Mouse (Mus musculus) midbrain, embryonic 11.5 days (tissue): ENCODE measurements around the gene Mill2. TPM values are rescaled to one million over a fixed set of nuclear protein-coding genes. Genes with fewer than 3 reads are reported as not detected.

ENCODE experiments used
- ATAC-seq: fragments of 200-750 bp; cut with Nextera tagmentation; 2 replicates; pipeline ENCODE4 v1.8.0; 2017; ENCODE audit warnings: moderate TSS enrichment, moderate library complexity; ENCODE audit not compliant: low FRiP score
- DNase-seq: peaks from one replicate; pipeline ENCODE4 v3.0.0; 2015; ENCODE audit warnings: low spot score; ENCODE audit errors: missing footprints
- H3K27ac ChIP-seq: fragments of 300-500 bp; sonication (generic); 2 replicates; pipeline ENCODE4 v1.5.1; 2014; ENCODE audit warnings: low read depth, low read length
- H3K27me3 ChIP-seq: fragments of 300-500 bp; sonication (generic); 2 replicates; pipeline ENCODE4 v1.6.1; 2014; ENCODE audit warnings: mild to moderate bottlenecking, low read length, moderate library complexity, mixed read lengths; ENCODE audit not compliant: control insufficient read depth, insufficient read depth
- H3K36me3 ChIP-seq: fragments of 300-500 bp; sonication (generic); 2 replicates; pipeline ENCODE4 v1.6.1; 2014; ENCODE audit warnings: mild to moderate bottlenecking, low read length, moderate library complexity, mixed read lengths; ENCODE audit not compliant: control insufficient read depth, insufficient read depth
- H3K4me1 ChIP-seq: fragments of 300-500 bp; sonication (generic); 2 replicates; pipeline ENCODE4 v1.6.1; 2014; ENCODE audit warnings: low read length; ENCODE audit not compliant: control insufficient read depth, insufficient read depth
- H3K4me2 ChIP-seq: fragments of 300-500 bp; sonication (generic); 2 replicates; pipeline ENCODE4 v1.6.1; 2014; ENCODE audit warnings: mild to moderate bottlenecking, moderate library complexity
- H3K4me3 ChIP-seq: fragments of 300-500 bp; sonication (generic); 2 replicates; pipeline ENCODE4 v1.5.1; 2014; ENCODE audit warnings: low read depth, low read length
- H3K9ac ChIP-seq: fragments of 300-500 bp; sonication (generic); 2 replicates; pipeline ENCODE4 v1.6.1; 2014; ENCODE audit warnings: low read length
- H3K9me3 ChIP-seq: fragments of 300-500 bp; sonication (generic); 2 replicates; pipeline ENCODE4 v1.6.1; 2016; ENCODE audit warnings: low read length; ENCODE audit not compliant: control insufficient read depth
- WGBS: fragments of 180-500 bp; shearing (Covaris S2); extraction: QIAGEN DNeasy Blood & Tissue Kit; methylation state at CpG from one replicate; pipeline ENCODE4 v1.1.7; 2014; 5-methylcytosine and 5-hydroxymethylcytosine counted together
- polyA plus RNA-seq: library from polyadenylated mRNA; unstranded; fragments of >200 nt; fragmentation: Nextera tagmentation; extraction: Ambion mirVana; gene quantifications from 2 replicates; pipeline ENCODE4 v1.2.1, GENCODE M21; 2014

Gene Mill2
- polyA plus RNA-seq, 1 experiment from 2014 or later = 0.20 TPM

DNA sequence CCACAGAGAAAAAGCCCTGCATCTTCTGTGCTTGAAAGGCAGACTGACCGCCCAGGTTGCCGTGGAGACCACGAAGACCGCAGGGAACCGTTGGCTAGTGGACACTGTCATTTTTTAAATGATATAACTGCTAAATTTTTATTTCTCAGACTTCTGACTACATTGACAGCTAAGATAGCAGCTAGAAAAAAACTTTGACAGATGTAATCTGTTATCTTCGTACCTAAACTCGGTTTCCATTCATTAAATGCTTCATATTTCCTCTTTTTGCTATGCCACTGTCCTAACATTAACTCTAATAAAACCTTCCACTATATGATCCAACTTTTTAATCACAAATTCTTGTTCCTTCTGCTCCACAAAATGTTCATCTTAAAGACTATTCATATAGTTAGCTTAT lies 10.2 kb upstream of the Mill2 start:
- DNase-seq = no peak
- no peaks in the 10 kb centered on the region for H3K36me3 ChIP-seq
- H3K4me2 ChIP-seq = no peak overlapping the region
- no peaks in the 10 kb centered on the region for H3K27me3 ChIP-seq
- WGBS = 82% methylated on average over 7 of the region's 7 CpGs
- H3K27ac ChIP-seq = no peak overlapping the region
- ATAC-seq = no peak
- no peaks in the 10 kb centered on the region for H3K9me3 ChIP-seq
- no peaks in the 10 kb centered on the region for H3K4me1 ChIP-seq
- no peak overlapping the region for H3K9ac ChIP-seq
- H3K4me3 ChIP-seq = no peak overlapping the region

DNA sequence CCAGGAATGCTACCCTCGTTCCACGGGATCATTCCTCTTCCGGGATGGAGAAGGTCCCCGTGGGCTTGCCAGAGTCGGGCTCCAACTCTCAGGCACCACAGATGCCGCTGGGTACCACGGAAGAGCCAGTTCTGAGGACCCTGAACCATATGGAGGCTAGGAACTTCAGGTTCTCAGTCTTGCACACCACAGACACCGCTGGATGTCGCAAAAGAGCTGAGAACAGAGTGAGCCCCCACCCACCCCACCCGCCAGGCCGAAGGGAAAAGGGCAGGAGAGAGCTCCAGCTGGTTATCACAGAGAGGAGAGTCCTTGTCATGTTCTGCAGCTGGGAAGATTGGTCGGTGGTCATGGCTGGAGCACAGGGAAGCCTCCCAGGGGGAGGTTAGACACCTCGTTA lies 7.5 kb upstream of the Mill2 start:
- H3K27me3 ChIP-seq = no peaks in the 10 kb centered on the region
- no peaks in the 10 kb centered on the region for H3K36me3 ChIP-seq
- no peaks in the 10 kb centered on the region for H3K9me3 ChIP-seq
- H3K4me2 ChIP-seq = no peak overlapping the region
- H3K4me3 ChIP-seq = no peak overlapping the region
- 53% methylated on average over 13 of the region's 13 CpGs for WGBS
- H3K4me1 ChIP-seq = no peaks in the 10 kb centered on the region
- ATAC-seq (no peak), DNase-seq (no peak)
- no peak overlapping the region for H3K9ac ChIP-seq
- H3K27ac ChIP-seq = no peak overlapping the region

- Histone ChIP-seq H3K9me3 (no peaks in the 10 kb centered on the region), H3K27ac (no peak overlapping the region), H3K4me2 (peak overlapping the region; percentile 53), H3K27me3 (no peaks in the 10 kb centered on the region), H3K36me3 (no peaks in the 10 kb centered on the region), H3K9ac (peak overlapping the region; percentile 62), H3K4me3 (peak overlapping the region; percentile 27; the same call in 1 of the 2 replicates), H3K4me1 (peaks cover 3% of the 10 kb centered on the region; the same call in 1 of the 2 replicates)
- 2% methylated on average over 15 of the region's 17 CpGs for WGBS
- peak; percentile 92 for DNase-seq
- ATAC-seq = peak; percentile 78
These were observed 814 bp downstream of the Mill2 start for GRCm38 (mm10) chr7:18840386-18841173.

GRCm38 (mm10) chr7:18841174-18841567 lies 1.4 kb downstream of the Mill2 start:
- no peaks in the 10 kb centered on the region for H3K9me3 ChIP-seq
- H3K4me1 ChIP-seq = peaks cover 3% of the 10 kb centered on the region; the same call in 1 of the 2 replicates
- ATAC-seq (peak; percentile 42; the same call in 1 of the 2 replicates), DNase-seq (no peak)
- H3K36me3 ChIP-seq = no peaks in the 10 kb centered on the region
- peak overlapping the region; percentile 32 for H3K4me2 ChIP-seq
- H3K9ac ChIP-seq = no peak overlapping the region
- H3K4me3 ChIP-seq = no peak overlapping the region
- no peaks in the 10 kb centered on the region for H3K27me3 ChIP-seq
- 65% methylated on average over 1 of the region's 1 CpGs for WGBS
- no peak overlapping the region for H3K27ac ChIP-seq

GRCm38 (mm10) chr7:18844811-18845210 lies 5.0 kb downstream of the Mill2 start:
- H3K36me3 ChIP-seq = no peaks in the 10 kb centered on the region
- ATAC-seq = no peak
- DNase-seq = no peak
- H3K9me3 ChIP-seq = no peaks in the 10 kb centered on the region
- no peaks in the 10 kb centered on the region for H3K27me3 ChIP-seq
- H3K4me2 ChIP-seq = no peak overlapping the region
- H3K9ac ChIP-seq = no peak overlapping the region
- H3K4me3 ChIP-seq = no peak overlapping the region
- 55% methylated on average over 5 of the region's 5 CpGs for WGBS
- H3K4me1 ChIP-seq = peaks cover 3% of the 10 kb centered on the region; the same call in 1 of the 2 replicates
- no peak overlapping the region for H3K27ac ChIP-seq

- H3K9me3 ChIP-seq = no peaks in the 10 kb centered on the region
- no peaks in the 10 kb centered on the region for H3K4me1 ChIP-seq
- H3K9ac ChIP-seq = no peak overlapping the region
- H3K4me3 ChIP-seq = no peak overlapping the region
- ATAC-seq (no peak), DNase-seq (no peak)
- H3K27me3 ChIP-seq = no peaks in the 10 kb centered on the region
- H3K4me2 ChIP-seq = no peak overlapping the region
- H3K36me3 ChIP-seq = no peaks in the 10 kb centered on the region
- 91% methylated on average over 1 of the region's 1 CpGs for WGBS
- H3K27ac ChIP-seq = no peak overlapping the region
These were observed 8.6 kb downstream of the Mill2 start for GRCm38 (mm10) chr7:18848395-18848794.

GRCm38 (mm10) chr7:18858310-18858916 lies 18.6 kb downstream of the Mill2 start:
- Histone ChIP-seq H3K4me1 (no peaks in the 10 kb centered on the region), H3K27ac (no peak overlapping the region), H3K9me3 (no peaks in the 10 kb centered on the region), H3K9ac (no peak overlapping the region), H3K4me3 (no peak overlapping the region), H3K27me3 (no peaks in the 10 kb centered on the region), H3K4me2 (no peak overlapping the region), H3K36me3 (no peaks in the 10 kb centered on the region)
- DNase-seq (no peak), ATAC-seq (no peak)
- WGBS = 84% methylated on average over 5 of the region's 5 CpGs

- Histone ChIP-seq H3K36me3 (no peaks in the 10 kb centered on the region), H3K9me3 (no peaks in the 10 kb centered on the region), H3K4me2 (no peak overlapping the region), H3K9ac (no peak overlapping the region), H3K27ac (no peak overlapping the region), H3K4me3 (no peak overlapping the region), H3K4me1 (no peaks in the 10 kb centered on the region), H3K27me3 (no peaks in the 10 kb centered on the region)
- WGBS = 89% methylated on average over 6 of the region's 6 CpGs
- ATAC-seq (no peak), DNase-seq (no peak)
These were observed 23.0 kb downstream of the Mill2 start for GRCm38 (mm10) chr7:18862801-18863200.

DNA sequence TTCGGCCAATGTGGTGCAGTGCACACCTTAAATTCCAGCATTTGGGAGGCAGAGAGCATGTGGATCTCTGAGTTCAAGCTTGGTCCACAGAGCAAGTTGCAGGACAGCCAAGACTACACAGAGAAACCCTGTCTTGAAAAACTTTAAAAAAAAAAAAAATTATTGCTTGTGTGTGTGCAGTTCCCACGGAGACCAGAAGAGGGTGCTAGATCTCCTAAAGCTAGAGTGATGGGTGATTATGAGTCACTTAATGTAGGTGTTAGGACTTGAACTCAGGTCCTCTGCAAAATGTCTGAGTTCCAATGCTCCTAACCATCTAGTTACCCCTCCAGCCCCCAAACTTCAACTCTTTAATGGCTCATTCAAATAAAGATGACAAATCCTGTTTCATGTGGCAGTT lies 28.7 kb downstream of the Mill2 start:
- no peaks in the 10 kb centered on the region for H3K4me1 ChIP-seq
- no peak overlapping the region for H3K4me2 ChIP-seq
- H3K4me3 ChIP-seq = no peak overlapping the region
- no peak overlapping the region for H3K9ac ChIP-seq
- 86% methylated on average over 2 of the region's 2 CpGs for WGBS
- no peaks in the 10 kb centered on the region; the same call in 1 of the 2 replicates for H3K9me3 ChIP-seq
- no peaks in the 10 kb centered on the region for H3K36me3 ChIP-seq
- no peak overlapping the region for H3K27ac ChIP-seq
- no peaks in the 10 kb centered on the region for H3K27me3 ChIP-seq
- DNase-seq (no peak), ATAC-seq (no peak)
